Mouse (Mus musculus): ENCODE data around the gene Taco1.

The Taco1 gene

DNA sequence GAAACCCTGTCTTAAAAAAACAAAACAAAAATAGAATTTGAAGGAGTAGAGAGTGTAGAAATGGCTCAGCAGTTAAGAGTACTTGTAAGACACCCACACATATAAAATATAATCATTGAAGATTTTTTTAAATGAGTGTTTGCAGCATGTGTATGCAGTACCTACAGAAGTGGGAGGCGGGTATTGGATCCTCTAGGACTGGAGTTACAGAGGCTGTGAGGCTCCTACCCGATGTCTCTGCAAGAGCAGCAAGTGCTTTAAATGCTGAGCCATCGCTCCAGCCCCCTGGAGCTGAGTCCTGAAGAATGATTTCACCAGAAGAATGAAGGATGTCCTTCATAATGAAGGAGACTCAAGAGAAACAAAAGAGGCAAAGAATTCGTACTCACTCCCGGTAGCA is 2.1 kb upstream of the Taco1 start:
- DNase-seq (ENCODE audit: low read depth, low spot score): no peak

DNA sequence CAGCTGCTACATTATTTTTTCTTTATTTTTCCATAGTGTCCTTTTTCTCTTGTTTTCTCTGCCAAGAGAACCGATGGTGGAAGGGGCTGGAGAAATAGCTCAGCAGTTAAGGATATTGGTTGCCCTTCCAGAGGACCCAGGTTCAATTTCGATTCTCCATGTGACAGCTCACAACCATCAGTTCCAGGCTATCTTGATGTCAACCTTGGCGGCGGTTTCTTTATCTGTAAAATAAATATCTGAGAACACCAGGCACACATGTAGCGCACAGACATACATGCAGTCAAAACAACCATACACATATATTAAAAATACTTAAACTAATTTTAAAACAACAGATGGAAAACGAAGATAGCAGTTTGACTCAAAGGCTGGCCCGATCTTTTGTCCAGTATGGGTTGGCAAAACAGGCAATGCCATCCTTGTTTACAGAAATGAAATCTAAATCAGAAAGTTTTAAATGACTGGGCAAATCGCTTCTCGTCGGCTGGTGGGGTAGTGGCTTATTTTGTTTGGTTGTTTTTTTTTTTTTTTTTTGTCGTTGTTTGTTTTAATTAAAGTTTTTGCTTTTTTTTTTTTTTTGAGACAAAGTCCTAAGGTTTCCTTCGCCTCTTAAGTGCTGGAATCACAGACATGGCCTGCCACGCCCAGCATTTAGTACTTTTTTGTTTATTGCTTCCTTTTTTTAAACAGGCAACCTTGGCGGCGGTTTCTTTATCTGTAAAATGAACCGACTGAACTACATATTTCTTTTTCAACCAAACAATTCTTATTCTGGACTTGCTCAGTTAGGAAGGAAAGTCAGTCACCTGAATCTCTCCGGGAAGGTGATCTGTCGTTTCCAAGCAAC is 563 bp upstream of the Taco1 start:
- DNase-seq (ENCODE audit: low read depth, low spot score): no peak

DNA sequence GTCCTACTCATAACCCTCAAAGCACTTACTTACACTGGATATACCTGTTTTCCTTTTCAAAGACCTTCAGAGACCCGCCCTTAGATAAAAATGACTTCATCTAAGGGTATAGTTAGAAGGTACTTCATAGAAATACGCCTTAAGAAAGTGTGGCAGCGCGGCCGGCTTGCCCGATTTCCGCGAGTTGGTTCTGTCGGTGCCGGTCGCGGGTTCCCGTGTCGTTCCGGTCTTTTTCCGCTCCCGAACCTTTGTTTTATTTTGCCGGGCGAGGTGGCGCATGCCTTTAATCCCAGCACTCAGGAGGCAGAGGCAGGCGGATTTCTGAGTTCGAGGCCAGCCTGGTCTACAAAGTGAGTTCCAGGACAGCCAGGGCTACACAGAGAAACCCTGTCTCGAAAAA is 755 bp downstream of the Taco1 start:
- peak; percentile 100 for DNase-seq (ENCODE audit: low read depth, low spot score)

DNA sequence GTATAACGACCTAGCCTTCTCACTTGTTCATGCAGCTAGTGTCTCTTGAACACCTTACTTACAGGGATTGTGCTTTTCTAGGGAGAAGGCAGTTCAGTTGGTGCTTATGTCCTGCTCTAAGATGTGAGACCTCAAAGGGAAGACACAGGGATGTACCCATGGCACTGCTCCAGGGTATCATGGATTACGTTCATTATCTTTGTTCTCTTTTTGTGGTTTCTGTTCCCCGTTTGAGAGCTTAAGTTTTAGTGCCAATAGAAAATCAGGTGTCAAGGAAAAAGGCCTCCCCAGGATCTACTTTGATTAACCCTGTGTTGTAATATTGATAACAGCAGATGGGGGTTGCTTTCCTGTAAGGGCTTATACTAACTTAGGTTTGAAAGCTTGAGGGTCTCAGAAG is 7.9 kb downstream of the Taco1 start:
- DNase-seq (ENCODE audit: low read depth, low spot score): no peak

DNA sequence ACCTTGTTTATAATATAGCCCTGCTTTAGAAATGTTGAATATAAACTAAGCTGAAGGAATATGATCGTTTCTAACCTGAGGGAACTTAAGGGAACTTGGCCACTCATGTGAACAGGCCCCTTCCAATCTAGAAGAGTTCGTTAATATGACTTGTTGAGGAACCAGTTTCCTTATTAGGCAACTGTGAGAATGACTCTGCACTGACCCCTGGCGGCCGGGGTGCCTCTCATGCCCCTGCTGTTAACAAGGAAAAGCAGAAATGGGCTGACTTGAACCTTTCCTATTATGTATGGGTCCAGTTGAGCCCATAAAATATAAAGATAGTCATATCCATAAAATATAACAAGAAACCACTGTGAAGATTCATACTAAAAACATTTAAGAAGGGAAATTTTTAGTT is 10.5 kb downstream of the Taco1 start:
- DNase-seq (ENCODE audit: low read depth, low spot score): peak; percentile 72

DNA sequence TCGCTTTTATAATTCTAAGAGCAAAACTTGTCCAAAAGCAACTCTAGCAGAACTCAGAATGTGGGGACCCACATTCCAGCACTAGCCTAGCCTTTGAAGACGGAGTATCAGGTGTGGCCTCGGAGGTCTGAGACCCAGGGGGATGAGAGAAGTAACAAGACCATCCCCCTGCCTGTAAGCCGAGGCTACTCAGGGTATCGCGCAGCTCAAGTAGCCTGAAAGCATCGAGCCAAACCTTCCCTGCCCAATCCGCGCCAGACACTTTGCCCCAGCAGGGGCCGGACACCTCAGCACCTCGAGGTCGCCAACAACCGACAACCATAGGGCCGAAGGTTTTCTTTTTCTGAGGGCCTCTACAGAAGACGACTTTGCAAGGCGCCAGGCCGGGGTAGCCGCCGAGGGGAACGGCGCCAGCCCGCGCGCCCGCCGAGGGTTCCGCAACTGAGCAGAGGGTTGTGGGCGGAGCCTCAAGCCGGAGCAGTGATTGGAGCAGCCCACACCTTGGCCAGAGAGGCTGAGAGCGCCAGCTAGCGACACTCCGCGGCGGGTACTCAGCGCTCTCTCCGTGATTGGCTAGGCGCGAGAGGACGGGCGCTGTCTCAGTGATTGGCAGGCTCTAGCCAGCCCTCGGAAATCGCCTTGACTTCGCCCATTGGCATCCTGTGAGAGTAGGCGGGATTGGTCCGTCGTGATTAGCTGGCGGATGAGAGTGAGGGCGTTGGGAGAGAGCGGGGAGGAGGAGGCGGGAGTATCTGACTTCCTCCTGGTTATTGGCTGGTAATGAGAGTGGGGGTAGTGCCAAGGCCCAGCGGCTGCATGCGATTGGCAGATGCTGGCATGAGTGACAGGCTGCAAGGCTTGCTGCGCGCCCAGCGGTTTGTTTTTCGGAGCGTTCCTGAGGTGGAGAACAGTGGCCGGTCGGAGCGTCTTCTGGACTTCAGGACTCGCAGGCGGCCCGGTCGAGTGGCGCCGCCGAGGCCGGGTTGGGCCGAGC is 18.1 kb downstream of the Taco1 start, which contains the start of gene Map3k3:
Gene Map3k3, plus strand, starts transcription at position 906 of the 994 bp plus-strand sequence.
- peak; percentile 100 for DNase-seq (ENCODE audit: low read depth, low spot score)

DNA sequence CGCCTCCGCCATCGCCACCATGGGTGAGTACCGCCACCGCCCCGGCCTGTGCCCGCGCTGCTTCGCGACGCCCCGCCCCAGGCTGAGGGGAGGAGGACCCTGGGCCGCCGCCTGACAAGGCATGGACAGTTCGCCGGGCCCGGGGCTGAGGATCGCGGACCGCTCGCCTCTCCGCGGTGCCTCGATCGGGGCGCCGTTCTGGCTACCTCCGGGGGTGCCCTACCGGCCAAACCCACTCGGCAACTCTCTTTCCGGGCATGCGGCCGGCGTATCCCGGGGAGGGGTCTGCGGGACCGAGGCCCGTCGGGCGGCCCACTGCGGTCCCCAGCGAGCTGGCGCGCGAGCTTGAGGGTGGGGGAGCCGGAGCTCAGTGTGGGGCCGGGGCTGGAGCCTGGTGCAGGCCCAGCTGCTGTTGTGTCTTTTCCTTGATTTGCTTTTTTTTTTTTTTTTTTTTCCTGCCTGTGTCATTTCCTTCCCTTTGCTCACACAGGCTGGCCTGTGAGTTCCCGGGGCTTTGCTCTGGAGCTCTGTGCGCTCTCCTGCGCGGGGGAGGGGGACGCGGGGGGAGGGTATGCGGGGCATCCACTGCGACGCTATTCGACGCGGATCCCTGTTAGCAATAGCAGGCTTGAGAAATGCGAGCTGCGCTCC is 19.2 kb downstream of the Taco1 start:
- peak; percentile 82 for DNase-seq (ENCODE audit: low read depth, low spot score)

DNA sequence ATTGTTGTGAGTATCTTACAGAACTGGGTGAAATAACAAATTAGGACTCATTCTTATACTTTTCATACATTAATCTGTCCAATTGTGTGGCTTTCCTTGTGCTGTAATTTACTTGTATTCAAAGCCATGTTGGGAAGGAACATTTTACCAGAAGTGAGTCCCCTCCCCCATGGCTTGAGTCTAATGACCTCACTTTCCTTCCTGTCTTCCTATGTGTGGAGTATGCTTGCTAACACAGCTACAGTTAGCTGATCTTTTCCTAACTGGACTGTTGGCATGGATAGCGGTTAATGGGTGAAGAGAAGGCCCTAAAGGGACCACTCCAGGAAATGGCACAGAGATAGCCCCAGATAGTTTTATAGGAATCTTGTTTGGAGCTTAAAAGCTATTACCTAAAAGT is 32.4 kb downstream of the Taco1 start:
- no peak for DNase-seq (ENCODE audit: low read depth, low spot score)

DNA sequence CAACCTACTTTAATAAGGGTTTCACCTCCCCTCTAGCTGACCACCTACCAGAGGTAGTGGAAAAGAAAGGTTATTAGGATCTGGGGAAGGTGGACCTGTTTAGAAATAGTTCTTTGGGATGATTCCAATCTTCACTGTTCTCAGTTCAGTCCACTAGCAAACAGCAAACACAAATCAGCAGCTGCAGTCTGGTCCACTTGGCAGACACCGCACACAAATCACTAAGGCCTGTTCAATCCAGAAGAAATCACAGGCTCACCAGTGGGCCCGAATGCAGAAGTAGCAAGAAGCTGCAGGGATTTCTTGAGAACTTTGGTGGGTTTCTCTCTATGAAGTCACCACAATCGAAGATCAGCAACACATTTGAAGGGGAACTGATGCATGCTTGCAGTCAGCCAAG is 37.0 kb downstream of the Taco1 start:
- DNase-seq (ENCODE audit: low read depth, low spot score): no peak

DNA sequence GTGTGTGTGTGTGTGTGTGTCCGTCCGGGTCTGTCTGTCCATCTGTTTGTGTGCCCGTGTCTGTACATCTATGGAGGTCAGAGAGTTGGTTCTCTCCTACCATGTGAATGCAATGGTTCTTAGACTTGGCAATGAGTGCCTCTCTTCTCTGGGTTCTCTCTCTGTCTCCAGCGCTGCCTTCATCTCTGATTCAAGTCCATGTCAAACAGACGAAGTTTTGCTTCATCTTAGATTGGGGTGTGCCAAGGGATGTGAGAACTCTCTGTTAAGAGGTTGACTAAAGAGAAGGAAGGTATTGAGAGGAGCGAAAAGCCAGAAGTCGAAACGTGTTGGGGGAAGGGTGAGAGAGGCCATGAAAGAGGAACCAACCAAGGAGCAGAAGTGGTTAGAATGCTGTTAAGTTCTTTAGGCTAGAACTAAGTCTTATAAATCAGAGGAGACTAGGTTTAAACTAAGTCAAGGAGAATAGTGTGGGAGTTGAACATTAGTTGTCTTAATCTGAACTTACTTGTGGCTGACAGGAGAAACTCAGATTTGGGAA is 40.3 kb downstream of the Taco1 start:
- DNase-seq (ENCODE audit: low read depth, low spot score): no peak

DNA sequence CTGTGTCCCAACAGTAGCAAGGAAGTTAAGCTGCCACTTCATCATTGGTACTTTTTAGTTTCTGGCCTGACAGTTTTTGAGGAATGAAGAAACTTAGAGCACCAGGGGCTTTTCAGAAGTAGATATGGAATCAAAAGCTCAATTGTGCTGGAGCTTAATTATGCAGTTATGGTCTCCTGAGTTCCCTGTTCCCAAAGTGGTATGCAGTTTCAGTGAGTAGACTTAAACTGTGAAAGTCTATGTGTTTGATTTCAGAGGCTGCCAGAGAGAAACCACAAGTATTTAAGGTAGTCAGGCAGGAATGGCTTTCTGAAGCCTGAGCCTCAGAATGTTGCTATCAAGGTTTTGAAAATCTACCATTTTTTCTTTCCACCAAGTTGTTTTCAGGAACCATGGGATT is 45.8 kb downstream of the Taco1 start:
- no peak for DNase-seq (ENCODE audit: low read depth, low spot score)

DNA sequence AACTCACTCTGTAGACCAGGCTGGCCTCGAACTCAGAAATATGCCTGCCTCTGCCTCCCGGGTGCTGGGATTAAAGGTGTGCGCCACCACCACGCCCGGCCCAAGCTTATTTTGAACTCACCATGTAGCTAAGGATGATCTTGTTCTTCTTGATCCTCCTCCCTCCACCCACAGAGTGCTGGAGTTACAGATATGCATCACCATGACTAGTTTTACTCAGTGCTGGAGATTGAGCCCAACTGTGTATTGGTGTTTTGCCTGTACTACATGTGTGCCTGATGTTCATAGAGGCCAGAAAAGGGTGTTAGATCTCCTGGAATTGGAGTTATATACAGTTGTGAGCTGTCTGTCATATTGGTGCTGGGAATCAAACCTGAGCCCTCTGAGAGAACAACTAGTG is 56.4 kb downstream of the Taco1 start:
- no peak for DNase-seq (ENCODE audit: low read depth, low spot score)

DNA sequence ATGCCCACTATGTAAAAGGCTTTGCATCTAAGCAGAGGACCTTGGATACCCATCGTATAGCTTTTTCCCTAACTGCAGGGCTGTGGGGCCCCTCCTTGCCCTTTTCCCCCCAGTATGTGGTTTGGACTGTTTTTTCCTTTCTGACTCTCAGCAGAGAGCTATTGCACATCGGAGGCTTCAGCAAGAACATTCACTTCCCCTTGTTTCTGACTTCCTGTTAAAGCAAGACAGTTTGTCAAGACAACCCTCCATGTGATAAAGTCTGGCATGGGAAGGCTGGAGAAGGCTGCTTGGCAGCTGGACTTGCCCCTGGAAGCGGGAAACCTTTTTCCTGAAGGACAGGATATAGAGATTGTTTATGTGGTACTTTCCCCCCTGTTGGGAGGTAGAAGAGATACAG is 56.9 kb downstream of the Taco1 start:
- DNase-seq (ENCODE audit: low read depth, low spot score): no peak
